Mouse (Mus musculus): ENCODE results near the gene Fam84a.

The Fam84a gene

DNA sequence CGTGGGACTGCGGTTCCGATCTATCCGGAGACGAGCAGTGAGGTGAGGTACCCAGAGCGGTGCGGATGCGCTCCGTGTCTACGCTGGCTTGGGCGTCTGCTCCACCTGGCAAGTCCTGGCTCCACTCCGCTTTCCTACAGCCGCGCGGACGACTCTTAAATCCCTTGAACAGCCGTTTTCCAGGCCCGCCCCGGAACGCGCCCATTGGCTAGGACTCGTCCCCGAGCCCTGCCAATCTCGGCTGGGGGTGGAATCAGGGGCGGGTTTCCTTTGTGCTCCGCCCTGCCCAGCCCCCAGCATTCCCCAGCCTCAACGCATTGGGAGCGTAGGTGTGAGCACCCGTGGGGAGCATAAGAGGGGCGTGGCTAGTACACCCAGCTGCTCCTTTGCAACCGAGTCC, at the start of gene Fam84a:
TSS of gene Fam84a (minus strand) at position 134 of the 400 bp plus-strand sequence.
- DNase-seq, result peak; percentile 92 to 94

DNA sequence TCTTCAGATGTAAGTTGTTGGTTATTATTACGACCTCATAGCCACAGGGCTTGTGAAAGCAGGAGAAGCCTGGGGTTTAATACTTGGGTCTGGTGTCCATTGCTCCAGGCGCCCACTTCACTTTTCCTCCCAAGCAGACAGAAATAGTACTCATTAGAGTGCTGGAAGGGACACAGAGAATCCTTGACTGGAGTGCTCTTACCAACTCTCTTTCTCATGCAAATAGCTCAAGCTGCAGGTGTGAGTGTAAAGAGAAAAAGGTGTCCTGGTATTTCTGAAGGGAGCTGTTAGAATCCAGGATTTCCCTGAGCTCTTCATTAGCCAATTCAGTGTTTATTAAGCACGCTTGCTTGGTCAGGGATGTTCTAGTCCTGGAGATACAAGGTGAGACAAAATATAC, 43.6 kb upstream of the Fam84a start:
- DNase-seq, result peak; percentile 3 to 7

DNA sequence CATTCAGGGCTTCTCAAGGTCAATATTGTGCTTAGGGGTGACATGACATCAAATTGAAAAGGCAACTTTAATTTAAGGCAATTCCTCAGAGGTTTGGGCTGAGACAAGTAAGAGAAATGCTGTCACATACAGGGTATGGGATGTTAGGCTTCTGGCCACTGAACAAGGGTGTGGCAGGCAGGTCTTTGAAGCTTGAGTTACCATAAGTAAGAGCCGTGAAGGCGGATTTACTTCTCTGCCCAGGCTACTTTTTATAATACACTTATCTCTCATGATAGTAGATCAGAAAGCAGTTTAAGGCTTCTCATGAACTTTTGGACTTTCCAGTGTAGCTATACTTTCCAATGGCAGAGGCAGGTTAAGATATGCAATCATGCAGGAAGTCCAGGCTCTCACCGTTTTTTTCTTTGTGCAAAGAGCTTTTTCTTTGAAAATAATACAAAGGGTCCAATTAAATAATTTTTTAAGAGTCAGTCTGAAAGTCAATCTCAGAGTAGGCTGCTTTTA, 34.9 kb upstream of the Fam84a start:
- no peak for DNase-seq

DNA sequence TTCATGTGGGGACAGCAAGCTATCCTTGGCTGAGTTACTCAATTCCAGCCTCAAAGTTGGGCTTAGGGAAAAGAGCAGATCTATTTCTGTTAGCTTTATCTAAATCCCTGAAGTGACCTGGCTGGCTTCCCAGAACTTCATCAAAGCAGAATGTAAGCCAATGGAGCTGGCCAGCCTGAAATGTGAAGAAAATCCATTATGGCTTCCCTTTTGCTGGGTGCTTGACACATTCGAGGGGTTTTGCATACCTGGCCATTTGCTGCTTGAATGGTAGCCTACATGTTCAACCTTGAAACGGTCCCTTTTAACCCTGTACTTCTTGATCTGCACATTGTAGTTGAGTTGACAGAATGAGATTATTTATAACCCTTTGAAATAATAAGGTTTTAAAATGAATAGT, 13.9 kb upstream of the Fam84a start:
- DNase-seq, result peak in 1 of 2 experiments; percentile 10

DNA sequence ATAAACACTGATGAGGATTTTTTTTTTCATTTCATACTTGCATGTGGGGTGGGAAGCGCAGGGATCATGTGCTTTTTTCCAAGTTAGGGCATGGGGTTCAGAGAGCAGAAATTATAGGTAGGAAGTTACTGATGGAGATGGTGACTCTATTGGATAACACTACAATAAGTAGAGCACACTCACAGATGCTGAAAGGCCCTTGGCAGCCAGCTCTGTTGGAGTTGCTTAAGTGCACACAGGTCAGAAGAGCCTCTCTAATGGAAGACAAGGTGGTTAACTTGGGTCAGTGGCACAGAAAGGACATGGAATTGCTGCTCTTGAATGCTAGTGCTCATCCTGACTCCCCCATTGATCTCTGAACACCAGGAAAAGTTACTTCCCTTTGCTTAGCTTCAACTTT, 13.1 kb upstream of the Fam84a start:
- DNase-seq, result no peak

DNA sequence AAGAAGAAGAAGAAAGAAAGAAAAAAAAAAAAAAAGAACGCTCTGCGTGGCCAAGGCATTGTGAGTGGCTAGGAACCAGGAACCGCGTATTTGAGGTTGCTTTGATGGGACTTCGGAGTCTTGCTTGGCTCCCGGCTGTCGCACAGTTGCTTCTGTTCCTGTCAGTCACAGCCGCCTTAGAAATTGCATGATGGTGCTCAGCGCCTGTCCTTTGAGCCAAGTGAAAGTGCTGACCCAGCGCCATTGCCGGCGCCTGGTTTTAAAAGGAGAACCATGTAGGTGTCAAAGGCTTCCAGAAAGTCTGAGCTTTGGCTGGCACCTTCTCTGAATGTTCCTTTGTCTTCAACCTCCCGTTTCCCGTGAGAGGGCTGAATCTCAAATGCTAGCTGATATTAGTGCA, 572 bp upstream of the Fam84a start:
- peak; percentile 19 to 27 for DNase-seq

DNA sequence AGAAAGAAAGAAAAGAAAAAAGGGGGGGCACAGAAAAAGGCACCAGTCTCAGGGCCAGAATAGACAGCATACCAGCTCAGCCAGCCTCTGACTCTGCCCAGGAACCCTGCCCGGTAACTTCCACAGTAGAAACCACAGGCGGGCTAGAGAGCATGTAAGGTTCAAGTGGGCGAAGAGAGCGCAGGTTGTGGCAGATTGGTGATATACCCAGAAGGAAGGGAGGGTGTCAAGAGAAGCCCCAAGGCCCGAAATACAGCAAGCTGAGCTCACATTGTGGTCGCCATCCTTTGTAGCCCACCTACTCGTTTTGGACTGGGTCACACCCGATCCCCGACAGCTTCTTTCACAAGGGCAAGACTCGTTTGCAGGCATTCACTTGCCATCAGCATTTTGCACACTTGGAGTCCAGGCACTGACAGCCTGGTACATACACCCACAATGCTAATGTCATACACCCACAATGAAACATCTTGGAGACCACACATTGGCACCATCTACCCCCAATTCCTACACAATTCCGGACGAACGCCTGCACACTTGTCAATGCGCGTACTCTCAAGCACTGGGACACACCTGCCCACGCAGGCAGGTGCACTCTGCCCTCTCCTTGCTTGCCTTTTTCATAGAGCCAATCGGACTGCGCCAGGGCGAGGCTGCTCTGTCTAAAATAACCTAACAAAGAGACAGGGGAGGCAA, 770 bp downstream of the Fam84a start:
- peak; percentile 29 to 36 for DNase-seq

DNA sequence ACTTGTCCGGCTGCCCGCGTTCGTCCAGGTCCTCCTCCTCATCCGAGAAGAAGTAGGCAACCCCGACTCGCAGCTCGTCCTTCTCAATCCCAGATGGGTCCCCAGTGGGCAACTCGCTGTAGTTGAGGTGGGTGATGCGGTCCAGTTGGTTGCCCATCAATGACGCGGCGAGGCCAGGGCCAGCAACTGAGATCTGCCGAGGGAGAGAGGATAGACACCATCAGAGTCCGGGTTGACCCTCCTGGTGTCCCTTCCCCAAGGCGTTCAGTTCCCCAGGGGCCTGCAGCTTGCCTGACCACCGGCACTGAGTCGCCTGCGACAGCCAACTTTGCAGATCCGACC, 1.3 kb downstream of the Fam84a start:
- peak; percentile 7 to 16 for DNase-seq

DNA sequence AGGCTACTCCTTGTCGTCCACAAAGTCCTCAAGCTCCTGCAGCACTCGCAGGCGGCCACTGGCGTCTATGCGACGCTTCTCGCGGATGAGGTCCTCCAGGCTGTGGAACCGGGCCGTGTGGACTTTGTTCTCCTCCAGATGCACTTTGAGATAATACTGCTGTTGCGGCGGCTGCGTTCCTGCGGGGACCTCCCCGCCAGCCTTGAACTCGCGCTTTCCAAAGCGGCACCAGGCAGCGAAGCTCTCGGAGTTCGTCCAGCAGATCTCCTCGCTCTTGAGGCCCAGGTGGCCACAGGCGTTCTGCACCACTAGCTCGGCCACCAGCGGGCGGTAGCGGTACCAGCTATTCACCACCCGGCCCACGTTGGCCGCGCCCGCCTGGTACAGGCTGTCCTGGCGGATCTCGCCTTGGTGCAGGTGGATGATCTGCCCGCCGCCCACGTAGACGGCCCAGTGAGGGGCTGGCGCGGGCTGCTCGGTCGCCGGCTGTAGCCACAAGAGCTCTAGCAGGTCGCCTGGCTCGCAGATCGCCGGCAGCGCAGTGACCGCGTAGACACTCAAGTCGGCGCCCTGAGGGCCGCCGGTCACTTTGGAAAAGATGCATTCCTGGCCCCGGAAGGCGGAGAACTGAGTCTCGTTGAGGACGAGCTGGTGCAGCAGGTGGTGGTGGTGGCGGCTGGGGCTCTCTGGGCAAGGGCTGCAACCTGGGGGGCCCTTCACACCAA, 1.8 kb downstream of the Fam84a start:
- peak; percentile 78 to 84 for DNase-seq

DNA sequence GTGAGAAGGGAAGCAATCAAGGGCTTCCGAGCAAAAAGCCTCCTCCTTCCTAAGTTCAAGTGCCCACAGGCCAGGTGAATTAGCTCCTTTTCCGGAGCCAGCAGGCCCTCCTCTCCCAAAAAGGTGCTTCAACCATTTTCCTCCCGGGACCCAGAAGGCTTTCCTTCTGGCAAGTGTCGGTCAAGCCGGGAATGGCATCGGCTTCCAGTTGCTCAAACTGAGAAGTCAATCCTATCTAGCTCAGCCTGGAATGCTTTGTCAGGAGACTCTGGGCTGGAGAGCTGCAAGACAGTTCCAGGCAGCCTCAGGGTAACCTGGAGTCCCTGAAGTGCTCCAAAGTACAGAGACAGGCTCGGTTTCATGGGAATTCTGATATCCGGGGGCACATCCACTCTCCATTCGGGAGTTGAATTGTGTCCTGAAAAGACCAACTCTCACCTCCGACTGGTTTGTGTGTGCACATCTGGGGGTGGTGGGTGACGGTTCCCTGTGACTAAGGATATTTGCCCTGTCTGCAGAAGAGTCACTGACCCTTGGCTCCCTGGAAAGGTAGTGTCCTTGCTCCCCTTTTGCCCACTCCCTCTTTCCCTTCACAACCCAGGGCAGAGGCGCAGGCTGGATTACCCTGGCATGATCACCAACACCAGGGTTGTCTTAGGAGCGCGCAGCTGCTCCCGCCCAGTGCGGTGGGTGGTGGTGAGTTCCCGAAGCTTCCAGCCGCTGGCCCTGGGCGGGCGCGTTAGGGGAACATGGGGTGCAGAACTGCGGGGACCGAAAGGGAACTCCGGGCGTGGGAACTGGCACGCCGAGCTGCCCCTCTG, 2.6 kb downstream of the Fam84a start:
- peak; percentile 5 to 6 for DNase-seq

DNA sequence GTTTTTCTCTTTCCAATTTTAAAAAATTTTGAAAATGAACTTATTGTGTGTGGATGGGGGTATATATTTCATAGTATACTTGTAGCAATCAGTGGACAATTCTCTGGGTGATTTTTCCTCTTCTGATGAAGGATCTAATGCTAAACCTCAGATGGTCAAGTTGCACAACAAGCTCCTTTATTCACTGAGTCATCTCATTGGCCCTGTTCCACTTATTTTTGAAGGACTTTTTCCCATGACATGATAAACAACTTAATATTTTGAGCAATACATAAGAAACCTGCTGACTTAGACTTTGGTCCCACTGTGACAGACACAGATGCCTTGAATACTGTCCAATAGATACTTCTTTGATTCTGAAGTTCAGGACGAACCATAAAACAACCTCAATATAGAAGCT, 14.8 kb downstream of the Fam84a start:
- no peak for DNase-seq

DNA sequence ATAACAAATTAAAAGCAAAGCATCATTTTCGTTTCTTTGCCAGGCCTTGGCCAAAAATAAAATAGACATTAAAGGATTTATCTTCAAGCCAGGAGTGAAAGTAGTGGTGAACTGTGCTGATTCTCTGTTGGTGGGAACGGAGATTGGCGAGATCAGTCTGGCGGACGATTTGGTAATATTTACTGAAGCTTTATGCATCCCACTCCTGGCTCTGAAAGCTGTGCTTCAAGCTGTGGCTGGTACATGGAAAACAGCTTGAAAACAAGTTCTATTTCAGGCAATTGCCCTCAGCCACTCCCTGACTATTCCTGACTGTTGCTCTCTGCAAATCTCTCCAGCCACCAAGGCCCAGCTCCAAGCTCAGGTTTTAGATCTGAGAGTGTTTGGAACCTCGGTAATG, 37.1 kb downstream of the Fam84a start:
- peak in 1 of 2 experiments; percentile 0 for DNase-seq

DNA sequence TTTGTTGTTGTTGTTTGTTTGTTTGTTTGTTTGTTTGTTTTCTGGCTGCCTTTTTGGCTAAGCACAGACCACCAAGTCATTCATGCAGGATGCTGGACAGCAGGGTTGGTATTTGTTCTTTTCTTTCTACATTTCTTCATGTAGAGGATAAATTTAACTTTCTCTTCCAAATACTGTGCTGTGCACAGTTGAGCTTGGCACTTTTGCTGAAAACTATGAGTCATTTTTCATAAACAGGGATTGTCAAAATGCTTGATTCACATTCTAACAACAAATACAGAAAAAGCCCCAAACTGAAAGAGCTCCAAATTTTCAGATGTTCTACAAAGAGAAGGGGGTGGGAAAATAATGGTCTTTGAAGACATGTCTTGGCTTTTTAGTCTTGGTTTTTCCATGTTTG, 54.9 kb downstream of the Fam84a start:
- no peak for DNase-seq
